Mouse (Mus musculus) thymus, adult 2 months (tissue): ENCODE measurements at regions not wholly inside any gene's neighbourhood (a gene's known extent, or its start where the extent isn't known, plus 50 kb on each side); places are given as distances from the start of the nearest gene placed in this dataset.

Experiments used
- DNase-seq: peaks from one replicate; pipeline ENCODE4 v3.0.0; 2021
- H3K27ac ChIP-seq: fragments of 200-500 bp; 2 replicates; pipeline ENCODE4 v1.5.1; 2012; ENCODE audit warnings: low read length, control low read depth; ENCODE audit not compliant: control insufficient read depth, insufficient read depth
- H3K27me3 ChIP-seq: fragments of 200-500 bp; 2 replicates; pipeline ENCODE4 v1.6.1; 2012; ENCODE audit warnings: mild to moderate bottlenecking, low read length, moderate library complexity, mixed read lengths; ENCODE audit not compliant: control insufficient read depth, insufficient read depth
- H3K36me3 ChIP-seq: fragments of 200-500 bp; 2 replicates; pipeline ENCODE4 v1.6.1; 2012; ENCODE audit warnings: mild to moderate bottlenecking, low read length, moderate library complexity; ENCODE audit not compliant: control insufficient read depth, insufficient read depth
- H3K4me1 ChIP-seq: fragments of 200-500 bp; replicated peaks from 2 replicates; pipeline ENCODE4 v1.6.1; 2012; ENCODE audit warnings: low read length; ENCODE audit not compliant: control insufficient read depth, insufficient read depth
- H3K4me3 ChIP-seq: fragments of 200-500 bp; 2 replicates; pipeline ENCODE4 v1.5.1; 2012; ENCODE audit warnings: mild to moderate bottlenecking, low read length, control low read depth, moderate library complexity; ENCODE audit not compliant: control insufficient read depth, insufficient read depth
- CTCF ChIP-seq: fragments of 200-500 bp; IDR thresholded peaks from 2 replicates; pipeline ENCODE4 v1.5.1; 2012; ENCODE audit warnings: mild to moderate bottlenecking, control low read depth, low read length, moderate library complexity, borderline replicate concordance; ENCODE audit not compliant: control insufficient read depth, poor library complexity, insufficient read depth; ENCODE audit errors: extremely low read depth
- POLR2A ChIP-seq: fragments of 200-500 bp; IDR thresholded peaks from 2 replicates; pipeline ENCODE4 v1.6.1; 2012; ENCODE audit warnings: mild to moderate bottlenecking, low read length, control low read depth, moderate library complexity; ENCODE audit not compliant: control insufficient read depth, poor library complexity, insufficient read depth; ENCODE audit errors: extremely low read depth
- WGBS: fragments of 180-500 bp; shearing (Covaris S2); methylation state at CpG from one replicate; pipeline ENCODE4 v1.1.7; 2018; 5-methylcytosine and 5-hydroxymethylcytosine counted together

DNA sequence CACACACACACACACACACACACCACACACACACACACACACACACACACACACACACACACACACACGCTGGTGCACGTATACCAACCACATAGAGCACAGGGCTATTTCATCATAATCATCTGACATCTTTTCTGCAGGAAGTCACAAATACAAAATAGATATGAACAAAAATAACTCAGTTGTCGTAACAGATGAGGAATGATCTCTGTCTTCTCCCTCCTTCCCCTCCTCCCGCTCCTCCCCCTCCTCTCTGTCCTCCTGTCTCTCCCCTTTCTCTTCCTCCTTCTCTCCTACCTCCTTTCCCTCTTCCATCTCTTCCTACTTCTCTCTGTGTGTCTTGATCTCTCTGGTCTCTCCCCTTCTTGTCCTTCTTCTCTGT is 85.2 kb upstream of the Bmp2k start:
- Histone ChIP-seq H3K36me3 (no peaks in the 10 kb centered on the region), H3K4me3 (no peak overlapping the region), H3K27me3 (no peaks in the 10 kb centered on the region), H3K4me1 (peaks cover 25% of the 10 kb centered on the region), H3K27ac (no peak overlapping the region)
- WGBS = 7% methylated on average over 4 of the region's 4 CpGs
- TF ChIP-seq CTCF = no peak
- TF ChIP-seq POLR2A = no peak
- no peak for DNase-seq

- H3K4me1 ChIP-seq = peaks cover 27% of the 10 kb centered on the region
- H3K27ac ChIP-seq = no peak overlapping the region
- DNase-seq = peak; percentile 27
- WGBS = 10% methylated on average over 4 of the region's 4 CpGs
- no peak for TF ChIP-seq POLR2A
- no peak for TF ChIP-seq CTCF
- no peak overlapping the region for H3K4me3 ChIP-seq
- no peaks in the 10 kb centered on the region for H3K27me3 ChIP-seq
- H3K36me3 ChIP-seq = no peaks in the 10 kb centered on the region
These were observed 84.7 kb upstream of the Bmp2k start for GRCm38 (mm10) chr5:96912781-96913180.

DNA sequence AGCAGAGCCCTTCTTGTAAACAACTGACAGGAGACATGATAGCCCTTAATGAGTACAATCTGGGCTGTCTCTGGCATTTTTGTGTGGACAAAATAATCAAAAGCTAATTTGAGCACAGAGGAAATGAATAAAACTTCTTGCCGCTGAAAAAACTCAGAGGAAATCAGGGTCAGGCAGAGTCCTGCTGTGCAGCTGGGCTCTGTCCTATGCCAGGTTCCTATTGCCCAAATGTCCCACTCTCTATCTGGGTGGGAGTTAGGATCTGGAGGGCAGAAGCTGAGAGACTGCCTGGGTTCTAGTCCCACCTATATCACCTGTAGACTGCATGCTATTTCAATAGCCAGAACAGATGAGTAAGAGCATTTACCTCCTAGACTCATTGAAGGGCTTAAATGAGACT is 83.8 kb upstream of the Bmp2k start:
- no peak for TF ChIP-seq CTCF
- TF ChIP-seq POLR2A = no peak
- Histone ChIP-seq H3K27ac (no peak overlapping the region), H3K27me3 (no peaks in the 10 kb centered on the region), H3K4me1 (peaks cover 27% of the 10 kb centered on the region), H3K4me3 (no peak overlapping the region), H3K36me3 (no peaks in the 10 kb centered on the region)
- no peak for DNase-seq
- WGBS = 7% methylated on average over 1 of the region's 1 CpGs

GRCm38 (mm10) chr5:96914696-96915404 is 82.6 kb upstream of the Bmp2k start:
- no peak for DNase-seq
- 14% methylated on average over 4 of the region's 4 CpGs for WGBS
- H3K36me3 ChIP-seq = no peaks in the 10 kb centered on the region
- no peak overlapping the region for H3K4me3 ChIP-seq
- H3K4me1 ChIP-seq = peaks cover 24% of the 10 kb centered on the region
- no peaks in the 10 kb centered on the region for H3K27me3 ChIP-seq
- no peak overlapping the region for H3K27ac ChIP-seq
- TF ChIP-seq CTCF = no peak
- no peak for TF ChIP-seq POLR2A

- no peak for DNase-seq
These were observed 80.6 kb upstream of the Bmp2k start for GRCm38 (mm10) chr5:96916897-96917296.

DNA sequence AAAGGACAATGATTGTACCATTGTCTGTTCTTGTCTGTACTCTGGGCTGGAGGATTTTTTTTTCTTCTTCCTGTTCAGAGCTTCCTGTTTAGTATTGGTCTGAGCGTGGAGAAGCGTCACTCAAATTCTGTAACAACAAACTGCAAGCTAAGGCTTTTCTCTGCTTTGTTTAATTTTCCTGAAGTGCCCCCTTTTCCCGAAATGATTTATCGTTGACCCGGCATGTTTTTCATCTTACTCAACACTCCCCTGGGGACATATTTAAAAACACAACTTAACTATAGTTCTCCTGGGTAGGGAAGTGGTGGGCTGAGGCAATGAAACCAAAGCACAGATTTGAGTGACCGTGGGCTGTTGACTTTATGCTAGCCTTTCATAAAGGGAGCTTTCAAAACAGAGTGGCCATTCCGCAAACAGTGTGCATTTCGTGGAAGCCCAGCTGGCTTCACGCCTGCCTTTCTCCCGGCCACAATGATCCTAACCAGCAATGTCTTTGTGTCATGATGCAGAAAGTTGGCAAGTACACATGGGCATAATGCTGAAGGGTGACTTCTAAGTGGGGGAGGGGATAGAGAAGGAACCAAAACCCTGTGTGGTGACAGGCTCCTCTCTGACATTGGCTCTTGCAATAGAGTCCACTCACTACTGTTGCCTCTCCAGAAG is 79.8 kb upstream of the Bmp2k start:
- WGBS = 48% methylated on average over 10 of the region's 10 CpGs
- no peak overlapping the region for H3K4me3 ChIP-seq
- no peak overlapping the region for H3K27ac ChIP-seq
- no peaks in the 10 kb centered on the region for H3K36me3 ChIP-seq
- TF ChIP-seq CTCF = no peak
- TF ChIP-seq POLR2A = no peak
- peaks cover 26% of the 10 kb centered on the region for H3K4me1 ChIP-seq
- no peak for DNase-seq
- no peaks in the 10 kb centered on the region for H3K27me3 ChIP-seq

More at GRCm38 (mm10) chr5:96916897-96917296, 80.6 kb upstream of the Bmp2k start:
- Histone ChIP-seq H3K4me3 (no peak overlapping the region), H3K27ac (no peak overlapping the region; the same call in 1 of the 2 replicates), H3K36me3 (no peaks in the 10 kb centered on the region), H3K27me3 (no peaks in the 10 kb centered on the region), H3K4me1 (peaks cover 27% of the 10 kb centered on the region)
- WGBS = 21% methylated on average over 6 of the region's 6 CpGs
- TF ChIP-seq POLR2A (no peak), CTCF (no peak)
